Mouse (Mus musculus): Measurements from ENCODE around the gene Etnk1. TPM values are rescaled to one million over a fixed set of nuclear protein-coding genes. Genes with fewer than 3 reads are reported as not detected.
"Not testable (repeated sequence)": the region's sequence is repeated elsewhere in the genome, so short reads cannot be mapped to it uniquely, and the experiment has no call there.

The Etnk1 gene
- total RNA-seq, 1 experiment from 2014 or later, result 93.9 TPM

- DNase-seq, result no peak
These were observed 17.2 kb upstream of the Etnk1 start for GRCm38 (mm10) chr6:143149766-143150291.

DNA sequence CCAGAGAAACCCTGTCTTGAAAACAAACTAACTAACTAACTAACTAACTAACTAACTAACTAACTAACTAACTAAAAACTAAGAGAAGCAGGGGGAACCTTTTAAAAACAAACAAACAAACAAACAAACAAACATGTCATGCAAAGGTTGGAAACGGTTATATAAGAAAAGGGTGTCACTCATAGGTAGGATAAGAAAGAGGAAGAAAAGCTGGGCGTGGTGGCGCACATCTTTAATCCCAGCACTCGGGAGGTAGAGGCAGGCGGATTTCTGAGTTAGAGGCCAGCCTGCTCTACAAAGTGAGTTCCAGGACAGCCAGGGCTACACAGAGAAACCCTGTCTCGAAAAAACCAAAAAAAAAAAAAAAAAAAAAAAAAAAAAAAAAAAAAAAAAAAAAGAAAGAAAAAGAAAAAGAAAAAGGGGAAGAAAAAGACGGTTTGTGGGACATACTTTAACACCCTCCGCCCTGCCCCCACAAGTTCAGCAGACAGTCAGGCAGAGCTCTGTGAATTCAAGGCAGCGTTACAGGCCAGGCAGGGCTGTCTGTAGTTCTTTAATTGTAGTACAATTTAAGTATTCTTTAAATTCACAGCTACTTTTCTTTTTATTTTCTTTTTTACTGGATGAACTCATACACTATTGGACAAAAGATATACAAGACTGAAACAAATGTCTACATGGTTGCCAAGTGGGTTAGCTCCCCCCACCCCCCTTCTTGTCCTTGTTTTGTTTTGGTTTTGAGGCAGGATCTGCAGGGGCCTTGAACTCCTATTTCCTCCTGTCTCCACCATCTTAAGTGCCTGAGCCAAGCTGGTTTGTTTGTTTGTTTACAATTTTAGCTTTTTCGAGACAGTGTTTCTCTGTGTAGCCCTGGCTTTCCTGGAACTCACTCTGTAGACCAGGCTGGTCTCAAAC, 15.7 kb upstream of the Etnk1 start:
- not testable (repeated sequence) for DNase-seq

GRCm38 (mm10) chr6:143152321-143152827, 14.6 kb upstream of the Etnk1 start:
- DNase-seq, result peak; percentile 62

GRCm38 (mm10) chr6:143153160-143153559, 13.9 kb upstream of the Etnk1 start:
- DNase-seq, result no peak

- DNase-seq, result no peak
These were observed 13.1 kb upstream of the Etnk1 start for GRCm38 (mm10) chr6:143153751-143154494.

GRCm38 (mm10) chr6:143154885-143155284, 12.1 kb upstream of the Etnk1 start:
- peak; percentile 79 for DNase-seq

DNA sequence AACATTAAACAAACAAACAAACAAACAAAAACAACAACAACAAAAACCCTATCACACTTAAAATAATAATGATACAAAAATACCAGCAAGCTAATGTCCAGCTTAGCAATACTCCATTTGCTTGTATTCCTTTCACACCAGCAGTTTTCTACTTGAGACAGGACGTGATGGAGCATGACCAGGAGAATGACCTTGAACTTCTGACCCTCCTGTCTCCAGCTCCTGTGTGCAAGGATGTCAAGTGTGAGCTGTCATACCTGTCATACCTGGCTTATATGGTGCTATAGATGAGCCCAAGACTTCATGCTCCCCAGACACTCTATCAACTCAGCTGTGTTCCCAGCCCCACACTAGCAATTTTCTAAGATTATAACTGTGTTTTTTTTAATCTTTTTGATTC, 11.0 kb upstream of the Etnk1 start:
- no peak for DNase-seq

- DNase-seq, result no peak
These were observed 10.3 kb upstream of the Etnk1 start for GRCm38 (mm10) chr6:143156684-143157083.

DNA sequence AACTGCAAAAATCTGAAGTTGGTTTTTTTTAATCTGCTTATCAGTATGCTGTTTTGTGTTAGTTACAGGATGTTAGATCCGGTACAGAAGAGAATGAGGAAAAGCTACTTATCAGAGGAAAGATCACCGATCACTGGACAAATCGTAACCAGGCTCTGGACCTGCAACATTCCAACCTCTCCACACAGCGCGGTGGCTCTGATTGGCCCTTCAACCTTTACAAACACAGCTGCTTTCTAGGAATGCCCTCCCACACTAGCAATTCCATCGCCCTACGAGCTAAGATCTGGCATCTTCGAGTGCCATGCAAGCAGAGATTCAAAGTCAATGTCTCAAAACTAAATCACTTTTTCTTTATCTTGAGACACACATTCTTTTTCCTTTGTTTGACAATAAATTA, 9.6 kb upstream of the Etnk1 start:
- no peak for DNase-seq

DNA sequence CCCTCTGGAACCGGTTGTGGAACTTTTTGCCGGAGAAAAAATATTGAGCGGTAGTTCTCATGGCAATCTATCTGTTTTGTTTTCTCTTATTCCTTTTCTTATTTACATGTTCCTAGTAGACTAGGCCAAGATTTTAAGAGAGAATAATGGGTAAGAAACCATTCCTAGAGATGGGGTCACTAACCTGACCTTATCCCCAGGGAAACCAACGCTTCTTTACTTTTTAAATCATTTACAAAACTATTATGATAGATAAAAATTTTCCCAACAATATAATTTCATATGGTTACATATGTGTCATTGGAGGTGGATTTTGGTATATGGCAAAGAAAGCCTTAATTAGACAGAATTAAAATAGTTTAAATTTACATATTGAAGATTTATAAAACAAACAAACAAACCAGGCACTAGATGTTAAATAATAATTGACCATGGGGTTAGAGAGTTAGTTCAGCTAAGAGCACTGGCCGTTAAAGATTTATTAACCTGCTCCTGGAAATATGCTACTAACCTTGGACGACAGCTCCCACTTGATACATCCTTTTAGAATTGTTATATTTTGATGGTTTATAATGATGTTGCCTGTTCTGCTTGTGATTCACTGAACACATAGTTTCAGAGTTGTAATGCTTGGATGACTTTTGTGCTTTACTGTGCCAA, 6.3 kb upstream of the Etnk1 start:
- no peak for DNase-seq

GRCm38 (mm10) chr6:143162161-143162877, 4.7 kb upstream of the Etnk1 start:
- no peak for DNase-seq

- no peak for DNase-seq
These were observed 2.8 kb upstream of the Etnk1 start for GRCm38 (mm10) chr6:143163956-143164905.

- DNase-seq, result no peak
These were observed 2.1 kb upstream of the Etnk1 start for GRCm38 (mm10) chr6:143164906-143165255.

GRCm38 (mm10) chr6:143165404-143166257, 1.4 kb upstream of the Etnk1 start:
- no peak for DNase-seq

DNA sequence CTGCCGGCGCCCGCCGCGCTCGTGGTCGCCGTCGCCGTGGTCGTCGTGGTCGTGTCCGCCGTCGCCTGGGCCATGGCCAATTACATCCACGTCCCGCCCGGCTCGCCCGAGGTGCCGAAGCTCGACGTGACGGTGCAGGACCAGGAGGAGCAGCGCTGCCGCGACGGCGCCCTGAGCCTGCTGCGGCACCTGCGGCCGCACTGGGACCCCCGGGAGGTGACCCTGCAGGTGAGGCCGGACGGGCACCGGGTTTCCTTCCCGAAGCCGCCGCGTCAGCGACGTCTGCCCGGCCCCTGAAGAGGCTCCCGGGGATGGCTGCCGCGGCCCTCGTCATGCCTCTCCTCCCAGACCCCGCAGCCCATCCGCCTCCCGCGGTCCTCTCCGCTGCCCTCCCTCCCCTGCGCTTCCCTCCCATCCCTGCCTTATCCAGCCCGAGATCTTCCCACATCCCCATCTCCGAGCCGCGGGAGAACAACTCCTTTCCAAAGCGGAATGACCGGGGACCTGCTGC, 443 bp downstream of the Etnk1 start:
- DNase-seq, result peak; percentile 81

DNA sequence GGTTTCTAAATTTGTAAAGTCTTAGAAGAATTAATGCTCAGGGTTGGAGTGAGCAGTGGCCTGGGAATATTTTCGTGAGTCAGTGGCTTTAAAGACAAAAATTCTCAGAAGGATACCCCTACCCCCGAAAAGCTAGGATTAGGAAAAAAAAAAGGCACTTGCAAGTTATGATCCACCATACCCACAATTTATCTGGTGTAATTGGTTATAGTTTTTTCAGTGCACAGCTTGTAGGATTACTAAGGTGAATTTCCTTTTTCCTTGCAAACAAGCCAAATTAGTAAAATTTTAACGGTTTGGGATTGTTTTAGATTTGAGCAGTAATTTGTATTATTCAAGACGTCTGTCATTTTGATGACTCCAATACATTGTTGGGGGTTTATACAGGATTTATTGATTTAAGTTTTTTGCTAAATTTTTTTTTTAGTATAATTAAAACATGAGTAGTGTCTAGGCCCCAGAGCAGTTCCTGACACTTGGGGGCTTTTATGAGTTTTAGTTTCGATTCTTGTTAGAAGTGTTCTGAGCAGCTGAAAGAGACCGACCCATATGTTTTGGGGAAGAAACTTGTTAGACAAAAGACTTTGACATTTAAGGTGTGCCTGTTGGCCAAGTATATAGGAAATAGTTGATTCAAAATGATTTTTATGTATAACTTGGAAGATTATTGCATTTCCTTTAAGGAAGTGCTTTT, 1.1 kb downstream of the Etnk1 start:
- DNase-seq, result no peak

DNA sequence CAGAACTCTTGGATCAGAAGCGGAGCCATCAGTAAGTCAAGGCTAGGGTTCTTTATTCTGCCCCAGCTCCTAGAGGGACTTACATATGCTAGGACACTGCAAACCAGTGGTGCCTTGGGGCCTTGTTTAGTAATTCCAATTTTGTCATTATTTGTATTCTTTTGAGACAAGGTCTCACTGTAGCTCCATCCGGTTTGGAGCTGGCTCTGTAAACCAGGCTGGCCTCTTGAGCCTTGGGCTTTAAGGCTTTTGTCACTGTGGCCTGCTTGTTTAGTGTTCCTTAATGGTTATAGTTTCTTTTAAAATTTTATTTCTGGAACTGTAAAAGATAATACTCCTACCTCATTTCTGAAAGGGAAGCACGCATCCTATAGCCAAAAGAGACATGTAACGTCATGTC, 2.4 kb downstream of the Etnk1 start:
- no peak for DNase-seq

- DNase-seq, result no peak
These were observed 3.3 kb downstream of the Etnk1 start for GRCm38 (mm10) chr6:143170166-143170960.
